ENCODE assay signal across 39 mouse cellular contexts in the genomic region with DNA sequence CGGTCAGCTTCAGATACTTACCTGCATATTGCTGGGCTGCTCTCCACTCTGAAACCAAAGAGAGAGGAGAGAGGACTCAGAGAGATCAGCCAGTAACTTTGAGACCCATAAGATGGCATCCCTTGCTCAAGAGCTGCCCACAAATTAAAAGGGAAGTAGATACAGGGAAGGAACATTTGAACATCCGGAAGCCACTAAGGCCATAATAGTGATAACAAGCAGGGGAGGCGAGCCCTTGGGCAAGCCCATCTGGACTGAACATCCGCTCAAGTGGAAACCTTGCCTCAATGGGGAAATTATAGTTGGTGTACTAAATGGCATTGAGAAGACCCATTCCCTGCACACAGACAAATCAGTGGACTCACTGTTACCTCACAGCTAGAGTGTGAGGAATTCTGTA. TPM values are rescaled to one million over a fixed set of nuclear protein-coding genes. Genes with fewer than 3 reads are reported as not detected.
DNase-seq lines count a peak whose midpoint lies in the region; ATAC-seq and TF ChIP-seq lines count a peak whose summit lies in the region.
"Had no signal": no experiment of that assay in that cellular context is flagged by ENCODE, and none has a peak within 500 bp of the region (broad histone marks: within the 10 kb centered on the region; RNA-seq: fewer than 3 reads in every experiment).

No protein-coding gene starts in this region.

- DNase-seq in 416B (ENCODE audit: low read depth) (peak; percentile 92), MEL (ENCODE audit: low read depth, low spot score) (peak; percentile 19)
- DNase-seq in monocyte, adult 2 months (ENCODE audit: low read depth in 1 of 2, low spot score in 2 of 2): peak; percentile 7 to 14
- no peak for DNase-seq in gastrocnemius, adult 8-10 months (ENCODE audit: low spot score in 2 of 2)
- no peak for DNase-seq in right cerebral cortex, postnatal 14 days
- DNase-seq in right cerebral cortex, adult 2 months (ENCODE audit: low spot score in 2 of 2): no peak
- DNase-seq: adrenal gland, postnatal 25 days; cerebellum, adult 8-10 months; cerebellum, postnatal 25 days; gastrocnemius, postnatal 36 days; kidney, adult 2 months; kidney, postnatal 10 days; layer of hippocampus, adult 9-11 months; lung, embryonic 14.5 days; right cerebral cortex, postnatal 25 days; thymus, adult 18-20 months; thymus, postnatal 25 days had no signal

- no peak for TF ChIP-seq CTCF in MEL (IDR thresholded peaks at IDR 0.05 in 2 of 3, conservative IDR thresholded peaks at IDR 0.05 in 1 of 3; ENCODE audit: control insufficient read depth in 1 of 3, insufficient read depth in 1 of 3, low read depth in 2 of 3, low read length in 3 of 3, poor library complexity in 1 of 3, severe bottlenecking in 1 of 3)

- H3K36me3 ChIP-seq in MEL (ENCODE audit: control insufficient read depth in 1 of 2, insufficient read depth in 2 of 2, low read length in 2 of 2): no peaks in the 10 kb centered on the region
- H3K36me3 ChIP-seq: heart, embryonic 15.5 days; hindbrain, embryonic 12.5 days; intestine, embryonic 15.5 days; limb, embryonic 10.5 days; limb, embryonic 15.5 days; neural tube, embryonic 13.5 days had no signal

- TF ChIP-seq EP300 in MEL (IDR thresholded peaks at IDR 0.05; ENCODE audit: low read depth in 1 of 2, low read length in 2 of 2): no peak

- H3K4me1 ChIP-seq in MEL (ENCODE audit: control insufficient read depth in 1 of 2, insufficient read depth in 2 of 2, low read length in 2 of 2): no peaks in the 10 kb centered on the region

- H3K27me3 ChIP-seq in MEL (ENCODE audit: control insufficient read depth in 1 of 2, insufficient read depth in 2 of 2, low read length in 2 of 2): peaks cover 0 to 3% of the 10 kb centered on the region in 2 experiments; a peak in 1 of 4 replicates
- H3K27me3 ChIP-seq: CH12.LX had no signal

- H3K9ac ChIP-seq in MEL (ENCODE audit: control insufficient read depth, low read depth, low read length, poor library complexity, severe bottlenecking): no peak overlapping the region
- H3K9ac ChIP-seq: forebrain, embryonic 13.5 days; heart, embryonic 15.5 days; hindbrain, embryonic 12.5 days; intestine, embryonic 15.5 days; limb, embryonic 15.5 days; liver, embryonic 14.5 days; lung, embryonic 14.5 days; neural tube, embryonic 13.5 days had no signal

- no peak for TF ChIP-seq RAD21 in MEL (IDR thresholded peaks at IDR 0.05; ENCODE audit: low read depth, low read length)

- peak; percentile 83 for ATAC-seq in granulocyte monocyte progenitor cell, adult 5-6 weeks (replicated peaks; ENCODE audit: poor library complexity, severe bottlenecking)
- ATAC-seq: forebrain, embryonic 13.5 days; hindbrain, postnatal 0 days; intestine, embryonic 15.5 days; midbrain, embryonic 16.5 days; Patski had no signal

- H3K4me3 ChIP-seq in MEL (ENCODE audit: control insufficient read depth in 1 of 2, insufficient read depth in 1 of 2, low read depth in 2 of 2, low read length in 2 of 2): no peak overlapping the region
- H3K4me3 ChIP-seq: forebrain, embryonic 13.5 days; heart, embryonic 15.5 days; hindbrain, embryonic 12.5 days; intestine, embryonic 15.5 days; limb, embryonic 10.5 days; limb, embryonic 15.5 days; neural tube, embryonic 13.5 days had no signal

- H3K9me3 ChIP-seq in MEL (replicated peaks; ENCODE audit: insufficient read depth, low read length): no peaks in the 10 kb centered on the region
- H3K9me3 ChIP-seq: heart, embryonic 15.5 days; intestine, embryonic 15.5 days; limb, embryonic 10.5 days; limb, embryonic 15.5 days; neural tube, embryonic 13.5 days had no signal

- no peaks in the 10 kb centered on the region for H3K79me2 ChIP-seq in MEL (ENCODE audit: control insufficient read depth, insufficient read depth, low read length, poor library complexity)

- H3K27ac ChIP-seq in MEL (ENCODE audit: control insufficient read depth, low read depth, low read length): no peak overlapping the region
- H3K27ac ChIP-seq: forebrain, embryonic 13.5 days; heart, embryonic 15.5 days; hindbrain, embryonic 12.5 days; hindbrain, postnatal 0 days; intestine, embryonic 15.5 days; limb, embryonic 10.5 days; limb, embryonic 15.5 days; liver, embryonic 14.5 days; macrophage; neural tube, embryonic 13.5 days had no signal

- TF ChIP-seq POLR2A in MEL (IDR thresholded peaks at IDR 0.05; ENCODE audit: control insufficient read depth in 1 of 2, insufficient read depth in 1 of 2, low read depth in 1 of 2, low read length in 2 of 2, poor library complexity in 1 of 2): no peak

TF ChIP-seq in MEL, 35 proteins besides CTCF, POLR2A, EP300 and RAD21:
- TF ChIP-seq ELF1 (IDR thresholded peaks at IDR 0.05; ENCODE audit: low read depth, low read length) (no peak), MEF2A (IDR thresholded peaks at IDR 0.05; ENCODE audit: extremely low read depth, insufficient replicate concordance, low read depth, low read length, poor library complexity, severe bottlenecking) (no peak), CHD1 (IDR thresholded peaks at IDR 0.05; ENCODE audit: low read depth, low read length) (no peak), ETS1 (IDR thresholded peaks at IDR 0.05; ENCODE audit: low read depth, low read length) (no peak), ZKSCAN1 (IDR thresholded peaks at IDR 0.05; ENCODE audit: low read depth, low read length) (no peak), MAZ (IDR thresholded peaks at IDR 0.05; ENCODE audit: low read depth, low read length) (no peak), USF2 (IDR thresholded peaks at IDR 0.05; ENCODE audit: borderline replicate concordance in 1 of 2, insufficient read depth in 1 of 2, low read depth in 1 of 2, low read length in 2 of 2) (no peak)

RNA-seq across cellular contexts. Expression of gene Btnl9, which starts 16.4 kb away (rescaled TPM):
- total RNA-seq in MEL (2012; rRNA removed): not detected in 2 replicates
- under 1 TPM in 1 of 2 experiments, not detected in 1; 0.03 TPM for polyA plus RNA-seq in MEL (2012; ENCODE audit: insufficient read depth in 1 of 2, insufficient read length in 2 of 2, low read depth in 1 of 2, low replicate concordance in 2 of 2, missing spikeins in 1 of 2)
- total RNA-seq in granulocyte monocyte progenitor cell, adult 5-6 weeks (2014; fragmentation: Nextera tagmentation): 3.8 and 4.1 TPM in 2 replicates
- 5.3 and 7.6 TPM in 2 replicates for total RNA-seq in granulocyte monocyte progenitor cell, adult 5-6 weeks (2017)
- total RNA-seq in gastrocnemius, adult 8-10 months (2022): 1 to 10 TPM in 3 of 4 experiments, under 1 TPM in 1; 0.96 to 2.6 (median 2.0) TPM
- polyA plus RNA-seq: C2C12; midbrain, embryonic 11.5 days; Patski had no signal

RNA-seq across cellular contexts. Expression of gene Olfr1394, which starts 16.4 kb away (rescaled TPM):
- not detected in 2 replicates for total RNA-seq in MEL (2012; rRNA removed)
- not detected for polyA plus RNA-seq in MEL (2012; ENCODE audit: insufficient read depth in 1 of 2, insufficient read length in 2 of 2, low read depth in 1 of 2, low replicate concordance in 2 of 2, missing spikeins in 1 of 2)
- total RNA-seq in granulocyte monocyte progenitor cell, adult 5-6 weeks (2014; fragmentation: Nextera tagmentation): not detected in 2 replicates
- total RNA-seq in granulocyte monocyte progenitor cell, adult 5-6 weeks (2017): not detected in 2 replicates
- total RNA-seq in gastrocnemius, adult 8-10 months (2022): not detected
- total RNA-seq: adrenal gland, postnatal 25 days; CH12.LX; ES-E14; gastrocnemius, postnatal 36 days; heart, postnatal 25 days; hindbrain, postnatal 0 days; left cerebral cortex, postnatal 10 days had no signal
- polyA plus RNA-seq: C2C12; embryonic facial prominence, embryonic 11.5 days; forebrain, embryonic 13.5 days; heart, embryonic 15.5 days; hindbrain, embryonic 12.5 days; hindbrain, postnatal 0 days; intestine, embryonic 15.5 days; large intestine, adult 2 months; limb, embryonic 10.5 days; limb, embryonic 15.5 days; liver, embryonic 14.5 days; lung, embryonic 14.5 days; macrophage; midbrain, embryonic 11.5 days; midbrain, embryonic 16.5 days; neural tube, embryonic 13.5 days; Patski; stomach, embryonic 16.5 days had no signal

RNA-seq across cellular contexts. Expression of gene Olfr1395, which starts 28.5 kb away (rescaled TPM):
- not detected in 2 replicates for total RNA-seq in MEL (2012; rRNA removed)
- polyA plus RNA-seq in MEL (2012; ENCODE audit: insufficient read depth in 1 of 2, insufficient read length in 2 of 2, low read depth in 1 of 2, low replicate concordance in 2 of 2, missing spikeins in 1 of 2): not detected
- total RNA-seq in granulocyte monocyte progenitor cell, adult 5-6 weeks (2014; fragmentation: Nextera tagmentation): not detected in 2 replicates
- total RNA-seq in granulocyte monocyte progenitor cell, adult 5-6 weeks (2017): not detected in 2 replicates
- total RNA-seq in gastrocnemius, adult 8-10 months (2022): not detected
- total RNA-seq: adrenal gland, postnatal 25 days; CH12.LX; ES-E14; gastrocnemius, postnatal 36 days; heart, postnatal 25 days; hindbrain, postnatal 0 days; left cerebral cortex, postnatal 10 days had no signal
- polyA plus RNA-seq: C2C12; embryonic facial prominence, embryonic 11.5 days; forebrain, embryonic 13.5 days; heart, embryonic 15.5 days; hindbrain, embryonic 12.5 days; hindbrain, postnatal 0 days; intestine, embryonic 15.5 days; kidney, adult 2 months; large intestine, adult 2 months; limb, embryonic 10.5 days; limb, embryonic 15.5 days; liver, embryonic 14.5 days; lung, embryonic 14.5 days; macrophage; midbrain, embryonic 11.5 days; midbrain, embryonic 16.5 days; neural tube, embryonic 13.5 days; Patski; stomach, embryonic 16.5 days had no signal

RNA-seq across cellular contexts. Expression of gene Zfp62, which starts 32.5 kb away (rescaled TPM):
- total RNA-seq in MEL (2012; rRNA removed): 30.8 and 31.8 TPM in 2 replicates
- 100 to 1,000 TPM in 1 of 2 experiments, 10 to 100 TPM in 1; 16.7 to 132 TPM for polyA plus RNA-seq in MEL (2012; ENCODE audit: insufficient read depth in 1 of 2, insufficient read length in 2 of 2, low read depth in 1 of 2, low replicate concordance in 2 of 2, missing spikeins in 1 of 2)
- 46.4 and 46.5 TPM in 2 replicates for total RNA-seq in granulocyte monocyte progenitor cell, adult 5-6 weeks (2014; fragmentation: Nextera tagmentation)
- total RNA-seq in granulocyte monocyte progenitor cell, adult 5-6 weeks (2017): 62.2 and 88.5 TPM in 2 replicates
- total RNA-seq in gastrocnemius, adult 8-10 months (2022): 10 to 100 TPM; 24.4 to 29.9 (median 26.0) TPM

RNA-seq across cellular contexts. Expression of gene Olfr1396, which starts 55.9 kb away (rescaled TPM):
- not detected in 2 replicates for total RNA-seq in MEL (2012; rRNA removed)
- polyA plus RNA-seq in MEL (2012; ENCODE audit: insufficient read depth in 1 of 2, insufficient read length in 2 of 2, low read depth in 1 of 2, low replicate concordance in 2 of 2, missing spikeins in 1 of 2): under 1 TPM in 1 of 2 experiments, not detected in 1; 0.06 TPM
- not detected in 2 replicates for total RNA-seq in granulocyte monocyte progenitor cell, adult 5-6 weeks (2014; fragmentation: Nextera tagmentation)
- total RNA-seq in granulocyte monocyte progenitor cell, adult 5-6 weeks (2017): not detected in 2 replicates
- total RNA-seq in gastrocnemius, adult 8-10 months (2022): not detected
- total RNA-seq: CH12.LX; ES-E14; gastrocnemius, postnatal 36 days; hindbrain, postnatal 0 days; left cerebral cortex, postnatal 10 days had no signal
- polyA plus RNA-seq: C2C12; embryonic facial prominence, embryonic 11.5 days; forebrain, embryonic 13.5 days; hindbrain, embryonic 12.5 days; hindbrain, postnatal 0 days; intestine, embryonic 15.5 days; large intestine, adult 2 months; limb, embryonic 10.5 days; limb, embryonic 15.5 days; liver, embryonic 14.5 days; lung, embryonic 14.5 days; macrophage; midbrain, embryonic 11.5 days; midbrain, embryonic 16.5 days; neural tube, embryonic 13.5 days; Patski; stomach, embryonic 16.5 days had no signal

Comparison
In these comparisons a context has a peak if more than half of its experiments do, and no peak if none do; other contexts are left out.
1. DNase-seq: peak in 416B (single experiment), MEL (single experiment) and monocyte, adult 2 months (2 of 2); none in gastrocnemius, adult 8-10 months (0 of 2), right cerebral cortex, postnatal 14 days (single experiment) and right cerebral cortex, adult 2 months (0 of 2).